Mouse (Mus musculus) lung, embryonic 15.5 days (tissue): ENCODE results near the gene 4930562C15Rik. TPM values are rescaled to one million over a fixed set of nuclear protein-coding genes. Genes with fewer than 3 reads are reported as not detected.

ENCODE experiments used
- ATAC-seq: fragments of 200-750 bp; cut with Nextera tagmentation; 2 replicates; pipeline ENCODE4 v1.8.0; 2017; ENCODE audit warnings: moderate number of reproducible peaks, borderline replicate concordance; ENCODE audit not compliant: low FRiP score, low TSS enrichment; ENCODE audit errors: extremely low read depth
- H3K27ac ChIP-seq: fragments of 300-500 bp; sonication (generic); 2 replicates; pipeline ENCODE4 v1.5.1; 2015; ENCODE audit warnings: moderate library complexity, mild to moderate bottlenecking, inconsistent platforms
- H3K27me3 ChIP-seq: fragments of 300-500 bp; sonication (generic); 2 replicates; pipeline ENCODE4 v1.6.1; 2015; ENCODE audit warnings: inconsistent platforms
- H3K36me3 ChIP-seq: fragments of 300-500 bp; sonication (generic); 2 replicates; pipeline ENCODE4 v1.6.1; 2015; ENCODE audit warnings: inconsistent platforms
- H3K4me1 ChIP-seq: fragments of 300-500 bp; sonication (generic); 2 replicates; pipeline ENCODE4 v1.6.1; 2015; ENCODE audit warnings: inconsistent platforms
- H3K4me2 ChIP-seq: fragments of 300-500 bp; sonication (generic); 2 replicates; pipeline ENCODE4 v1.6.1; 2015; ENCODE audit warnings: inconsistent platforms, mild to moderate bottlenecking, moderate library complexity
- H3K4me3 ChIP-seq: fragments of 300-500 bp; sonication (generic); 2 replicates; pipeline ENCODE4 v1.5.1; 2015; ENCODE audit warnings: mild to moderate bottlenecking, inconsistent platforms
- H3K9ac ChIP-seq: fragments of 300-500 bp; sonication (generic); 2 replicates; pipeline ENCODE4 v1.6.1; 2015; ENCODE audit warnings: inconsistent platforms
- H3K9me3 ChIP-seq: fragments of 300-500 bp; sonication (generic); 2 replicates; pipeline ENCODE4 v1.6.1; 2016; ENCODE audit warnings: inconsistent platforms
- WGBS: fragments of 180-500 bp; shearing (Covaris S2); methylation state at CpG from one replicate; pipeline ENCODE4 v1.1.7; 2015; 5-methylcytosine and 5-hydroxymethylcytosine counted together
- polyA plus RNA-seq: library from polyadenylated mRNA; unstranded; fragments of >200 nt; fragmentation: Nextera tagmentation; extraction: Ambion mirVana; gene quantifications from 2 replicates; pipeline ENCODE4 v1.2.1, GENCODE M21; 2015

Gene 4930562C15Rik
- polyA plus RNA-seq, 1 experiment from 2014 or later: 0.69 TPM

DNA sequence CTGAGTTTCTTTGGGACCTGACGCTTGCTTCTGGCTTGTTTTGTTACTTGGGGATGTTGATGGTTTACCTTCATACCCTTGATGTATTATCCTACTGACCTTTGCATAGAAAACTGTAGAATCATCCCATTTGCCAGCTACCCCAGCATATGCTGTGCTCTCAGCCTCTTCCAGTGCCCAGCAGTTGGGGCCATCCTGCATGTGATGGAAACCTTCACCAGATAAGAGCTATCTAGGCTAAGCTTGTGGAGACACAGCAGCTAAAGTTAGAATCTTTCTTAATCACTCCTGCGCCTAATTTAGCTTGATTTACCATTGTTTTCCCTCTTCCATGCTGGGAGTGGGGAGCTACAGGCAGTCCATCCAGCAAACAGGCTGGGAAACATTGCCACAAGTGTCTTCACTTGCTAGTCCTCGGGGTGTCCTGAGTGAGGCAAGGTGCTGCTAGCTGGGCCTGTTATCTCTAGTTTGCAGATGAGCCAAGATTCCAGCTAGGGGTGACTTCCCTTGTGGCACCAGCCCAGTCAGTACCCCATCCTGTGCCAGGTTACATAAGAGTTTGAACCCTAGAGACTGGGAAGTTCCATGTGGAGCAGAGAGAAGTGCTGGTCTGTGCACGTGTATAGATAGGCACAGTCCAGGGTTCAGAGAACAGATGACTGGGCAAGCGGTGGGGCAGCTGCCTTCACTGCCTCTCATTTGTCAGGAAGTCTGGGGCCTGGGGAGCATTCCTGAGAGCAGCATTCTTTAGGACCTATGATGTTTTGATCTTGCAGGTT is 61.2 kb downstream of the 4930562C15Rik start:
- Histone ChIP-seq H3K9ac (no peak overlapping the region), H3K9me3 (no peaks in the 10 kb centered on the region), H3K4me1 (peaks cover 35% of the 10 kb centered on the region; the same call in 1 of the 2 replicates), H3K4me2 (no peak overlapping the region), H3K27me3 (no peaks in the 10 kb centered on the region), H3K27ac (0 out of 2 replicates have a peak overlapping the region, but pooled peaks have one; percentile 15), H3K36me3 (no peaks in the 10 kb centered on the region), H3K4me3 (no peak overlapping the region)
- 63% methylated on average over 5 of the region's 5 CpGs for WGBS
- no peak for ATAC-seq

DNA sequence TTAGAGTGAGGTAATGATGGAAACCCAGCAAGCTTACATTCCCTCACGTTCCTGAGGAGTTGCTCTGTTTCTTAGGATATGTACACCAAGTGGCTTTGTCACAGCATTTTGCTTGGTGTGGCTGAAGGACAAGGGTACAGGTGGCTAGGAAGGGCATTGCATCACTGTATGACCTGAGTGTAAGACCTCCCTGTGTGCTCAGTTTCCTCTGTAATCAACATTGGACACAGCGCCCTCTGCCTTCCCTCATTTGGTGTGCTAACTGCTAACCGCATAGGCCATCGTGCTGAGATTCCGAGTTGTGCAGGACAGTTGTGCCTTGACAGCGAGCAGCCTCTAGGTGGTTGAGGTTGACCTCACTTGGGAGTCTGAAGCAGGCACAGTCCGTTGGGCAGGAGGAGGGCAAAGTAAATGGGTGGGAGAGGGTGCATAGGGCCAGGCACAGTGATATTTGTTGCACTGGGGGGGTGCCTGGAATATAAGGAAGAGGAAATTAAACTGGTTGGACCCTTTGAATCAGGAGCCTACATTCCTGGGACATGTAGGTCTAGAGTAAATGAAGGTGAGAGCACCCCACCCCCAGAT is 62.0 kb downstream of the 4930562C15Rik start:
- 53% methylated on average over 7 of the region's 7 CpGs for WGBS
- H3K9me3 ChIP-seq: no peaks in the 10 kb centered on the region
- H3K4me1 ChIP-seq: peaks cover 39% of the 10 kb centered on the region; the same call in 1 of the 2 replicates
- no peak overlapping the region for H3K27ac ChIP-seq
- no peak overlapping the region for H3K4me2 ChIP-seq
- no peak overlapping the region for H3K4me3 ChIP-seq
- H3K36me3 ChIP-seq: no peaks in the 10 kb centered on the region
- no peak overlapping the region for H3K9ac ChIP-seq
- no peaks in the 10 kb centered on the region for H3K27me3 ChIP-seq
- no peak for ATAC-seq

DNA sequence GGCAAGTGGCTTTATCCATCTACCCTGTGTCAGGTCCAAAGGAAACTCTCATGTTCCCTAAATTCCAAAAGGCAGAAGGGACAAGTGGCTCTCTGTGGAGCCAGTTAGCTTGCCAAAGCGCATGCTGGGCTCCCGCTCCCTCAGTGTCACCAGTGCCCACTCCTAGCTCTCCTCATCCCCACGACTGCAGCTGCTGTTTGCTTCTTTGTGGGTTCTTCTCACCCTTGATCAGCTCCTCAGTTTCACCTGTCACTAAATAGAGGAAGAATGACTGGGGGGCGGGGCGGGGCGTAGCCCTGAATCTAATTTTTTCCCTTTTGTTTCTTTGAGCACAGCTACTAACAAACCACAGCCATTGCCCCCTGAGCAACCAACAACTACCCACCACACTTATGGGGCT is 63.7 kb downstream of the 4930562C15Rik start:
- H3K9ac ChIP-seq: no peak overlapping the region

DNA sequence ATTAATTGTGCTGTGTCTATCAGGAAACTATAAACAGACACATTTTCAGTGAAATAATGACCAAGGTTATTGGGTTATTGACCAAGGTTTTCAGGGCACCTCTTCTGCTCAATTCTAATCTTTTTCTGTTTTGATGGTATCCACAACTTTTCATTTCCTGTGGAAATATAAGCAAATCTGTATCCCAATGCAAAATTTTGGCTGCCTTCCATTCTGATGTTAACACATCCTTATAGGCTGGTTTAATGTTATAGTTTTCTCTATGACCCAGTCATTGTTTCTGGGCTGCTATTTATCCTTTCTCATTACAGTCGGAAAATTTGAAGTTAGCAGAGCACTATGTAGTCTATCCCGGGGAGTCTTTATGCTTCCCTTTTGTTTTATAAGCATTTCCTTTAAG is 64.5 kb downstream of the 4930562C15Rik start:
- ATAC-seq: no peak
- Histone ChIP-seq H3K27ac (peak overlapping the region; percentile 54), H3K9me3 (no peaks in the 10 kb centered on the region), H3K4me3 (no peak overlapping the region), H3K9ac (no peak overlapping the region), H3K27me3 (no peaks in the 10 kb centered on the region), H3K4me1 (peaks cover 29% of the 10 kb centered on the region; the same call in 1 of the 2 replicates), H3K4me2 (no peak overlapping the region), H3K36me3 (no peaks in the 10 kb centered on the region)
- WGBS: 39% methylated on average over 2 of the region's 2 CpGs

More for the DNA sequence above, 63.7 kb downstream of the 4930562C15Rik start:
- no peak for ATAC-seq
- Histone ChIP-seq H3K9me3 (no peaks in the 10 kb centered on the region), H3K4me3 (no peak overlapping the region), H3K27me3 (no peaks in the 10 kb centered on the region), H3K4me1 (peaks cover 35% of the 10 kb centered on the region; the same call in 1 of the 2 replicates), H3K36me3 (no peaks in the 10 kb centered on the region), H3K27ac (no peak overlapping the region), H3K4me2 (no peak overlapping the region)
- WGBS: 86% methylated on average over 6 of the region's 6 CpGs

DNA sequence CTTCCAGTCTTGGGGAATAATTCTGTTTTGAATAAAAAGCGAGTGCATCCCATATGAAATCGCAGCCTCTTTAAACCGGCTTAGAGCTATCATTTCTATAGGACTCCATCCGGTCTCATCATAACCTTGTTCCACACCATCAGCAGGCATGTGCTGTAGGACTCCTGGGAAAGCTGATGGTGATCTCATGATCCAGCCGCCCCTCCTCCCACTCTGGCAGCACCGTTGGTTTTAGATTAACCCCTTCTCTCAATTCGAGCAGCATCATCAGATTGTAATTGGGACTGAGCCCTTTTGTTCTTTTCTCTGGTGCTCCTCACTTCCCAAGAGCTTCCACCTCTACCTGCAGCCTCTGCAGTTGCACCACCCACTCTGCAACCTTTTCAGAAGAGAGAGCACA is 66.0 kb downstream of the 4930562C15Rik start:
- Histone ChIP-seq H3K4me1 (peaks cover 39% of the 10 kb centered on the region; the same call in 1 of the 2 replicates), H3K4me2 (no peak overlapping the region), H3K9me3 (no peaks in the 10 kb centered on the region), H3K36me3 (no peaks in the 10 kb centered on the region), H3K4me3 (no peak overlapping the region), H3K27me3 (no peaks in the 10 kb centered on the region), H3K9ac (no peak overlapping the region), H3K27ac (no peak overlapping the region)
- WGBS: 55% methylated on average over 7 of the region's 7 CpGs
- no peak for ATAC-seq

DNA sequence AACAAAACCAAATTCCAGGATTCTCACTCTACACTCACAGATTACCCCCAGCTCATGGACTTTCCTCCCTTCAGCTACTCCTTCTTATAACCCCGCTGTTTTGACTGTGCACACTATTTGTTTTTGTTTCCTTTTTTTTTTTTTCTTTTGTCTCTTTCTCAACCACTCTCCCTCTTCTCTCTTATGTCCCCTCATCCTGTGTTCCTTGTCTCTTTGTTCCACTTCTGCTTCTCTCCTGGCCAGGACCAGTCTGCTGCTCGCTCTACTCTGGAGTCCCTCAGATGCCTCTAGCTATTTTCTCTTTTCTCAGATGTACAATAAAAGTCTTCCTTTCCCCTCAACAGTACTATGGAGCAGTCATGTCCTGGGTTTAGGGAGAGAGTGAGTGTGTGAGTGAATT is 67.2 kb downstream of the 4930562C15Rik start:
- no peaks in the 10 kb centered on the region for H3K27me3 ChIP-seq
- WGBS: 78% methylated on average over 2 of the region's 2 CpGs
- no peak overlapping the region for H3K27ac ChIP-seq
- H3K4me1 ChIP-seq: peaks cover 43% of the 10 kb centered on the region; the same call in 1 of the 2 replicates
- H3K36me3 ChIP-seq: no peaks in the 10 kb centered on the region
- no peaks in the 10 kb centered on the region for H3K9me3 ChIP-seq
- no peak overlapping the region for H3K4me3 ChIP-seq
- H3K9ac ChIP-seq: no peak overlapping the region
- no peak for ATAC-seq
- H3K4me2 ChIP-seq: no peak overlapping the region

DNA sequence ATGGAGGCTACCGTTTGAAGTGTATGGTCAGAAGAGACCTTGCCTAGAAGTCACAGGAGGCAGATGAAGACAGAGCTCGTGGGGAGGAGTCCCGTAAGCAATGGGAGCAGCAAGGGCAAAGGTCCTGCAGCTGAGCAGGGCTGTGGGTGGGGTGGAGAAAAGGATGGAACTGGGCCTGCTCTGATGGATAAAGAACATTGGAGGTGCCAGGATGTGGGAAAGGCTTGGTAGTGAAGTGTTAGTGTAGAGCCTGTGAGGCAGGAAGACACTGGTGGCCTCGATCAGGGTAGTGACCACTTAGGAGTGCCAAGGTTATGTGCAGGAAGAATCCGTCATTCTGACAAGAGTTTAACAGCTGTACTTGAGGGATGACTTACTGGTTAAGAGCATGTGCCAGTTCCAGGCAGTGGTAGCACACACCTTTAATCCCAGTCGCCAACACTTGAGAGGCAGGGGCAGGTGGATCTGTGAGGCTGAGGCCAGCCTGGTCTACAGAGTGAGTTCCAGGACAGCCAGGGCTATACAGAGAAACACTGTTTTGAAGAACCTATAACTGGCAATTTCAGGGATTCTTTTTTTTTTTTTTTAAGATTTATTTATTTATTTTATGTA is 68.4 kb downstream of the 4930562C15Rik start:
- H3K4me1 ChIP-seq: peaks cover 47% of the 10 kb centered on the region; the same call in 1 of the 2 replicates
- no peak for ATAC-seq
- H3K9ac ChIP-seq: no peak overlapping the region
- H3K27me3 ChIP-seq: no peaks in the 10 kb centered on the region
- no peaks in the 10 kb centered on the region for H3K9me3 ChIP-seq
- H3K4me3 ChIP-seq: no peak overlapping the region
- no peak overlapping the region for H3K27ac ChIP-seq
- H3K36me3 ChIP-seq: no peaks in the 10 kb centered on the region
- no peak overlapping the region for H3K4me2 ChIP-seq
- 57% methylated on average over 6 of the region's 6 CpGs for WGBS

DNA sequence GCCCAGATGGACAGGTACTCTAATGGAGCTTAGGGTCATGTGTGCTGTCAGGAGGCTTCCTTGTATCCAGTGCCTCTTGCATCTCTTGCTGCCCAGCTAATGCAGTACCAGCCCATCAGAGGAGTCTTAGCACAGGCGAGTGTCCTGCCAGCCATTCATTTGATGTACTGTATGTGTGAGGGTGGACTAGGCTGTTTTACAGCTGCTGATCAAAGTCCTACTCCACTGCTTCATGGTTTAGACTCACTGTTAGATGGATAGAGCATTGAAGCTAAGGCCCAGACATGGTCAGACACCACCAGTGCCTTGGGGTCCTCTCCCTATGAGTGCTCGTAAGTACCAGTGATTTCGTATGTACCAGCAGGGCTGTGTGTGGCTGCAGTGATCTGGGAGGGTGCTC is 69.7 kb downstream of the 4930562C15Rik start:
- H3K9me3 ChIP-seq: no peaks in the 10 kb centered on the region
- H3K4me1 ChIP-seq: peaks cover 41% of the 10 kb centered on the region; the same call in 1 of the 2 replicates
- peaks cover 9% of the 10 kb centered on the region for H3K36me3 ChIP-seq
- 0 out of 2 replicates have a peak overlapping the region, but pooled peaks have one; percentile 9 for H3K27ac ChIP-seq
- no peak for ATAC-seq
- 89% methylated on average over 3 of the region's 3 CpGs for WGBS
- no peak overlapping the region for H3K4me2 ChIP-seq
- H3K9ac ChIP-seq: no peak overlapping the region
- no peak overlapping the region for H3K4me3 ChIP-seq
- no peaks in the 10 kb centered on the region for H3K27me3 ChIP-seq

DNA sequence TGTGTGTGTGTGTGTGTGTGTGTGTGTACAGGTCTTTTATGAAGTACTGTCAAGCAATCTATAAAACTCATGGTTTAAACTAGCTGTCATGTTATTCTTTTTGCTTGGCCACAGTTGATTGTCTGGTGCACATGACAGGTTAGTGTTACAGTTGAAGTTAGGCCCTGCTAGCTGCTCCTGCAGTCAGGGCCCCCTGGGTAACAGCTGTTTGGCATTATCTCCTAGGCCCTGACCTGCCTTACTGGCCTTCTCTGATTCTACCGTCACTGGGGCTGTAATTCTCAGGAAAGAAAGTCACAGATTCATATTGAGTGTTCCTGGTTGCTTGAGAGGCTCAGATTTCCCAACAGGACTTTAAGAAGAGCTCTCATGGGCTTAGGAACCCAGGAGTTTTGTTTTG is 70.4 kb downstream of the 4930562C15Rik start:
- Histone ChIP-seq H3K9me3 (no peaks in the 10 kb centered on the region), H3K4me3 (no peak overlapping the region), H3K27me3 (no peaks in the 10 kb centered on the region), H3K36me3 (peaks cover 16% of the 10 kb centered on the region), H3K27ac (peak overlapping the region; percentile 72), H3K9ac (no peak overlapping the region), H3K4me1 (peaks cover 34% of the 10 kb centered on the region; the same call in 1 of the 2 replicates), H3K4me2 (no peak overlapping the region)
- no peak for ATAC-seq
- WGBS: 43% methylated on average over 1 of the region's 1 CpGs

DNA sequence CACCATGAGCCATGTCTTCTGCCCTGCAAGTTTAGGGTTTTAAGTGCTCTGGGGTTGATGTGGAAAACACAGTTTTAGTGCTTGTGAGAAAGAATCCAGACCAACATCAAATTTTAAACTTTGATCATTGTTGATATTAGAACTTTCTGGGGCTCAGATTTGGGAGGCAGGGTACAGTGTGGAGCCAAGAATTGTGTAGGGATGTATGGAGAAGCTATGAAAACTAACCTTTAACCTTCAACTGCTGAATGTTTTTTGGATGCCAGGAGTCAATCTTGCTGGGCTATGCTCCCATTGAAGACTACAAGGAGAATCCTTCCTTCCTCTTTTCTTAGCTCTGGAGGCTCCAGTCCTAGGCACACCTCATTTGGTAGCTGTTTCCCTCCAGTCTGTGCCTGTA is 71.3 kb downstream of the 4930562C15Rik start:
- H3K4me2 ChIP-seq: no peak overlapping the region
- peaks cover 34% of the 10 kb centered on the region; the same call in 1 of the 2 replicates for H3K4me1 ChIP-seq
- H3K36me3 ChIP-seq: peaks cover 25% of the 10 kb centered on the region
- H3K27ac ChIP-seq: peak overlapping the region; percentile 72
- no peaks in the 10 kb centered on the region for H3K9me3 ChIP-seq
- H3K27me3 ChIP-seq: no peaks in the 10 kb centered on the region
- no peak overlapping the region for H3K9ac ChIP-seq
- ATAC-seq: peak; percentile 73; the same call in 1 of the 2 replicates
- H3K4me3 ChIP-seq: no peak overlapping the region

DNA sequence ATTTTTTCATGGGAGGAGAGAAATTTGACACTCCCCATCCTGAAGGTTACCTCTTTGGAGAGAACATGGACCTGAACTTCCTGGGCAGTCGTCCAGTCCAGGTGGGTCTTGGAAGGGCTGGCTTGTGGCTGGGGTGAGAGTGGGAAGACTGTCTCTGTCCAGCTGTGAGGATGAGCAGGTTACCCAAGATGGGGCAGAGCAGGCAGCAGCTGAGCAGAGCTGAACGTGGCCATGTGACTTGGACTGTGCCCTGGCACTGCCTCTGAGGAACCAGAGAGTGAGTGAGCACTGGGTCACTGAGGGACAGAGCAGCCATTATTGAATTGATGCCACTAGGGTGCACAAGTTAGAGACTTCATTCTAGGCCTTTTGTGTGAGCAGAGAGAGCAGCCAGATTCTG is 72.2 kb downstream of the 4930562C15Rik start:
- Histone ChIP-seq H3K27ac (0 out of 2 replicates have a peak overlapping the region, but pooled peaks have one; percentile 12), H3K27me3 (no peaks in the 10 kb centered on the region), H3K9ac (no peak overlapping the region), H3K4me1 (peaks cover 30% of the 10 kb centered on the region; the same call in 1 of the 2 replicates), H3K9me3 (no peaks in the 10 kb centered on the region), H3K36me3 (peaks cover 32% of the 10 kb centered on the region), H3K4me3 (no peak overlapping the region), H3K4me2 (no peak overlapping the region)
- no peak for ATAC-seq
- 63% methylated on average over 2 of the region's 2 CpGs for WGBS

DNA sequence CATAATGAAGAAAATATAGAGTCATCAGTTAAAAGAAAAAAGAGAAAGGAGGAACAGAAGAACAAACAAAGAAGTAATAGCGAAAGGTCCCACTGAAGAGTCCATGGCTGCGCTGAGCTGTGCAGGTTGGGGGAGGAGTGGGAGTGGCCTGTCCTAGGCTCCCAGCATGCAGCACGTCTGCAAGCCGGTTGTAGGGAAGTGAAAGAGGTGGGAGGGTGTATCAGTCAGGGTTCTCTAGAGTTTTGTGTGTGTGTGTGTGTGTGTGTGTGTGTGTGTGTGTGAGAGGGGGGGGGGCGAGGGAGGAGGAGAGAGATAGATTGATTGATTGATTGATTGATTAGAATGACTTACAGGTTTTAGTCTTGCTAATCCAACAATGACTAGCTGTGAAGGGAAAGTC is 72.8 kb downstream of the 4930562C15Rik start:
- no peak for ATAC-seq
- Histone ChIP-seq H3K36me3 (peaks cover 32% of the 10 kb centered on the region), H3K4me1 (peaks cover 36% of the 10 kb centered on the region; the same call in 1 of the 2 replicates), H3K27me3 (no peaks in the 10 kb centered on the region), H3K4me2 (no peak overlapping the region), H3K27ac (0 out of 2 replicates have a peak overlapping the region, but pooled peaks have one; percentile 12), H3K9me3 (no peaks in the 10 kb centered on the region), H3K9ac (no peak overlapping the region), H3K4me3 (no peak overlapping the region)
- 59% methylated on average over 5 of the region's 5 CpGs for WGBS
